Mouse (Mus musculus) T-helper 2 cell (primary cell): Measurements from ENCODE around the gene Pskh1.

Experiments used
- in situ Hi-C: fragments of 300-600 bp; cut with MboI, MseI; formaldehyde crosslinking; loops from one replicate; pipeline ENCODE4 v1.15.1; 2025; ENCODE audit warnings: high pct_unique_total_duplicates

Gene Pskh1

DNA sequence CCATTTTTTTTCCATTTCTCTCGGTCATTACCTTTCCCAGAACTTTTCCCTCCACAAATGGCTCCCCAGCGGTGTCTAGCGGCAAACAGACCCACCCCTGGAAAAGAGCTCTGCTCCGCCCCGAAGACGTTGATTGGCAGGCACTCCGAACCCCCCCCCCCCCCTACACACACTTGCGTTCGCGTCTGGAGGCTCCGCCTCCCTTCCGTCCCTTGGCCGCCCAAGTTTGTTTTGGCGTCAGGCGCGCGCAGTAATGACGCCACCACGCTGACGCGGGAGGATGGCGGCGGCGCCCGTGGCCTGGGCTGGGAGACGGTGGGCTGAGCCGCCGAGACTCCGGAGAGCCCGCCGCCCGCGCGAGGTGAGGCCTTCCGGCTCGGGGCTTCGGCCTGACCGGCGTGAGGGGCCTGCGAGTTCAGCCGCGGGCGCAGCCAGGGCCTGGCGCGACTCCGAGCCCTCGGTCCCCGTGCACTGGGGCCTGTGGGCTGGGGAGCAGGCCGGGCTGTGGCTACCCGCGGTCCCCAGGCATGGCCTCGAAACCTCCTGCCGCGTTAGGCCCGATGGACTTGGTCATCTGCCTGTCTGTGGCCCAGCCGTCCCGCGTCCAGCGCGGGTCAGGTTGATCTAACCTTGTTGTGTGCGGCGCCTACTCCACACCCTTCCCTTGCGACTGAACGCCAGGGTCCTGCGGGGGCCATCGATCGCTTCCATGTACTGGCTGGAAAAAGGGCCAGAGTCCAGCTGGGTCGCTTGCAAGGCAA is at the start of gene Pskh1:
TSS of gene Pskh1 (plus strand) at position 262 of the 761 bp plus-strand sequence.
- in situ Hi-C loops = no loop called here

DNA sequence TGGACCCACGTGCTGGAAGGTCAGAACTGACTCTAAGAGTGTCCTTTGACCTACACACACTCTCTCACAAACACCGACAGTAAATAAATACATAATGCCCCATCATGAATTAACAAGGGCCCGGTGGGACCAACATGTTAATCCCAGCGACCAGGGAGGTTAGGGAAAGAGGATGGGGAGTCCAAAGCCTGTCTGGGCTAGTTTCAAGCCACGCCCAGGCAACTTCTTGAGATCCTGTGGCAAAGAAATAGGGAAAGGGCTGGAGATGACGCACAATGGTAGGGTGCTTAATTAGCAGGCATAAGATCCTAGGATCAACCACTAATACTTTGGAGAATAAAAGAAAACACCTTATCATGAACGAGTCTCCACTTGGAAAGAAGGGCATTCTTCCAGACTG is 49.6 kb upstream of the Pskh1 start:
- in situ Hi-C loops = no loop called here

DNA sequence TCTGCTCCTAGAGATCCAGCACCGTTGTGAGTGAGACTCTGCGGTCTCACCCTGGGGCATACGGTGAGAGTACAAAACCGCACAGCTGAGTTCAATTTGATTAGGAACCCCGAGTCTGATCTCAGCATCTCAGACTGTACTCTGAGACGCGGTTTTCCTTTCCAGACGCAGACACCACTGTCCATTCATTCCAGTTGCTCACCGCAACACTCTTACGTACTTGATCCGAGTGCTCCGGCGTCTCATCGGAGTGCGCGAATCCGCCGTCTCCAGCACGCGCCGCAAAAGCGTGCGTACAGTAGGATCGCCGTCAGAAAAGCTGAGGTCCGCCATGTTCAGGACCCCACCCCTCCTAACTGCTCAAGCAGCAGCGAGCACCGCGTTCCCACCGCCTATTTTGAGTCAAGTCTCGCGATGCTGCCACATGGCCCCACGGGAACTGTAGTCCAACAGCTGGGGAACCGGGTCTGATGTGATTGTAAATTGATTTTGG is 48.5 kb upstream of the Pskh1 start:
- in situ Hi-C loops = no loop called here

DNA sequence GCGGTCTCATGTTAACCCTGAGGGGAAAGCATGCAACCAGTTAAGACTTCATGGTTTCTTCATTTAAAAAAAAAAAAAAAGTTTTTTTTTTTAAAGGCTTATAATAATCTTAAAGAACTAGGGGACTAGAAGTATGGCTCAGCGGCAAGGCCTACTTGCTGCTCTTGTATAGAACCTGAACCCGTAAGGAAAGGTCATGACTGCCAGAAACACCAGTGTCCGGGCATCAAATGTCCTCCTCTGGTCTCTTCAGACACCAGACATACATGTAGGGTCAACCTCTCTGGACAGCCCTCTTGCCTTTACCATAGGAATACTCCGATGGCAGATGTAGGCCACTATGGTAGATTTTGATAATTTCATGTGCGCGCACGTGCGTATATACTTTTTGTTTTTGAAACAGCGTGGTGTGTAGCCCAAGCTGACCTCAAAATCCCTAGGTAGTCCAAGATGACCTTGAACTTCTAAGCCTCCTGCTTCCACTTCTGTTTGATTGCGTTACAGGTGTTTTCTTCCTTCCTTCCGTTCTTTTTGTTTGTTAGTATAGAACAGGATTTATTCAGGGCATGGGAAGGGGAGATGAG is 48.0 kb upstream of the Pskh1 start:
- in situ Hi-C loops = no loop called here

DNA sequence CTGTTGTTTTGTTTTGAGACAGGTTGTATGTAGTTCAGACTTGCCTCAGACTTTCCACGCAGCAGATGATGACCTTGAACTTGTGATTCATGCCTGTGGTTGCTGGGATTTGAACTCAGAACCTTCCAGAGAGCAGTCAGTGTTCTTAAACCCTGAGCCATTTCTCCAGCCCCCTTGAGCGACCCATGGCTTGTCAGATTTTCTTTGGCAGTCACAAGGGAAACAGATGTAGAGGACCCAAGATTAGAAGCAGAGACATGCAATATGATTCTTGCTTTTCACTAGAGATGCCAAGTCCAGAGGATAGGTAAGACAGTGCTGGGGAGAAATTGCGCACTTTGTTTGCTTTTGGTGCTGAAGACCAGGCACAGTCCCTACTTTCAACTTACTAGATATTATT is 47.1 kb upstream of the Pskh1 start, which contains the start of gene Cenpt:
TSS of gene Cenpt (minus strand) at position 101 of the 400 bp plus-strand sequence.
- in situ Hi-C loops = no loop called here

DNA sequence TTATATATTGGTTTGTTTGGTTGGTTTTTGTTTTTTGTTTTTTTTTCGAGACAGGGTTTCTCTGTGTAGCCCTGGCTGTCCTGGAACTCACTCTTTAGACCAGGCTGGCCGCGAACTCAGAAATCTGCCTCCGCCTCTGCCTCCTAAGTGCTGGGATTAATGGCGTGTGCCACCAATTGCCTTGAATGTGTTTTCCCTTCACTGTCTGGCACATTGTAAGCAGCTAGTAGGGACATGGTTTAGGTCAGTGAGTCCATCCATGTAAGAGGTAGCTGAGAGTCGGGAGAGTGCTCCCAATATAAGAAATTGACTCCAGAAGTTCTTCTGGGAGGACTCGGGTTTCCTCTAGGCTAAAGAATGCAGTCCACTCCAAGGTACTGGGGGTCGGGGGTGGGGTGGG is 45.9 kb upstream of the Pskh1 start:
- in situ Hi-C loops = no loop called here

DNA sequence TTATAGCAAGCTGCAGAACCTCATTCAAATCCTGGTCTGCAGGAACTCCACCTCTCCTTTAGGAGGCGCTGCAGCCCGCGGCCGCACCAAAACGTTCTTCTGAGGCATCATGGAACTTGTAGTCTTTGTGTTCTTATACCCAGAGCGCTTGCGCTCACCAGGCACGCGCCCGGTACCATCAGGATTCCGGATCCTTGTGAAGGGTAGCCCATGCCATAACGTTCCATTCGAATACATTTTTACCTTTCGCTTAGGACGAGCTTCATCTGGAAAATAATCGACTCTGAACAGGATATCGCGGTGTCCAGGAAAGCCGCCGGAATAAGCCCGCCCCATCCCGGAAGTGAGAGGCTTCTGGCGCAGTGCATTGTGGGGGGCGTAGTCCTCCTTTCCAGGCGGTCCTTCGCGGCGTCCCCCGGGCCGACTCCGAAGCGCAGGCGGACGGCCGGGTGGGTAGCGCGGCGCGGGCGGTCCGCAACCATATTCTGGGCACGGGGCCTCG is 45.5 kb upstream of the Pskh1 start, which contains the start of gene Thap11:
TSS of gene Thap11 (plus strand) at position 418 of the 502 bp plus-strand sequence.
- in situ Hi-C loops = no loop called here

DNA sequence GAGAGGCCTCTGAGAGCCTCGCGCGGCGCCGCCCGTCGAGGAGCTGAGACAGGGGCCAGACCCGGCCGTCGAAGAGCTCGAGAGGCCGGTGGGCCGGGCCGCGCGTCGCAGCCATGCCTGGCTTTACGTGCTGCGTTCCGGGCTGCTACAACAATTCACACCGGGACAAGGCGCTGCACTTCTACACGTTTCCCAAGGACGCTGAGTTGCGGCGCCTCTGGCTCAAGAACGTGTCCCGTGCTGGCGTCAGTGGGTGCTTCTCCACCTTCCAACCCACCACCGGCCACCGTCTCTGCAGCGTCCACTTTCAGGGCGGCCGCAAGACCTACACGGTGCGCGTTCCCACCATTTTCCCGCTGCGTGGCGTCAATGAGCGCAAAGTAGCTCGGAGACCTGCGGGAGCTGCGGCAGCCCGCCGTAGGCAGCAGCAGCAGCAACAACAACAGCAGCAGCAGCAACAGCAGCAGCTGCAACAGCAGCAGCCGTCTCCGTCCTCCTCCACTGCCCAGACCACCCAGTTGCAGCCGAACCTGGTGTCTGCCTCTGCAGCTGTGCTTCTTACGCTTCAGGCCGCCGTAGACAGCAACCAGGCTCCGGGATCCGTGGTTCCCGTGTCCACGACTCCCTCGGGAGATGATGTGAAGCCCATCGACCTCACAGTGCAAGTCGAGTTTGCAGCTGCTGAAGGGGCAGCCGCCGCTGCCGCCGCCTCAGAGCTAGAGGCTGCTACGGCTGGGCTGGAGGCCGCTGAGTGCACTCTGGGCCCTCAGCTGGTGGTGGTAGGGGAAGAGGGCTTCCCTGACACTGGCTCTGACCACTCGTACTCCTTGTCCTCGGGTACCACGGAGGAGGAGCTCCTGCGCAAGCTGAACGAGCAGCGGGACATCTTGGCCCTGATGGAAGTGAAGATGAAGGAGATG is 44.7 kb upstream of the Pskh1 start:
- in situ Hi-C loops = no loop called here

DNA sequence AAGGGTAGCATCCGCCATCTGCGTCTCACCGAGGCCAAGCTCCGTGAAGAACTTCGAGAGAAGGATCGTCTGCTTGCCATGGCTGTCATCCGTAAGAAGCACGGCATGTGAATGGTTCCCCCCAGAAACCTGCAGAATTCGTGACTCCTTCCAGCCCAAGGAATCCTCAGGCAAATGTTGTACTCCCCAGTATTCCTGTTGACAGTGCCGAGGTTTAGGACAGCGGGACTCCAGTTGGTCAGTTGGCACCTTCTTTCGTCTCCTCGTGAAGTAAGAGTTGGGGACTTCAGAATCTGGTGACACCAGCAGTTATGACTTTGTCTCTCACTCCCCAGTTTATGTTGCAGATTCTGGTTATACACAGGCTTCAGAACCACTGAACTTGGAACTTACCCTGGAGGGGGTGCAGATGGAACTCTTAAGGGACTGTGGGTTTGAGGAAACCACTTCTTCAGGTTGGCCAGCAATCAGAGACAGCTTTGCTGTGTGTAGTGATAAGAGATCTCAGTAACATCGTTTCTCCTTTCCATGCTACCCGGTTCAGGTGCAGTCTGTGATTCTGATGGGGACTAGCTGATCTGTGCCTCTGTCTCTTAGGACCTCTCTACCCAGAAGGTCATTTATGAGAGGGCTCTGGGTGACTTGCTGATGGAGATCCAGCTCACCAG is 43.9 kb upstream of the Pskh1 start:
- in situ Hi-C loops = no loop called here

DNA sequence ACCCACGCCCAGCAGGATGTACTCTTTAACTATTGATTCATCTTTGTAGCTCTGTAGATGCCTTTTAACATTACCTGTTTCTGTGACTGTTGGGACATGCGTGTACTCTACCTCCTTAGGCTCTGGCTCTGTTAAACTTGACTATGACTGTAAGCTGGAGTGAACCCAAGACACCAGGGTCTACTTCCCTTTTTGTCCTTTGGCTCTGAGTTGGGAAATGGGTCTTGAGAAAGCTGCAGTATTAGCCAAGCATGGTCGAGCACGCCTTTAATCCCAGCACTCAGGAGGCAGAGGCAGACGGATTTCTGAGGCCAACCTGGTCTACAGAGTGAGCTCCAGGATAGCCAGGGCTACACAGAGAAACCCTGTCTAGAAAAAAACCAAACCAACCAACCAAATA is 41.7 kb upstream of the Pskh1 start:
- in situ Hi-C loops = no loop called here

DNA sequence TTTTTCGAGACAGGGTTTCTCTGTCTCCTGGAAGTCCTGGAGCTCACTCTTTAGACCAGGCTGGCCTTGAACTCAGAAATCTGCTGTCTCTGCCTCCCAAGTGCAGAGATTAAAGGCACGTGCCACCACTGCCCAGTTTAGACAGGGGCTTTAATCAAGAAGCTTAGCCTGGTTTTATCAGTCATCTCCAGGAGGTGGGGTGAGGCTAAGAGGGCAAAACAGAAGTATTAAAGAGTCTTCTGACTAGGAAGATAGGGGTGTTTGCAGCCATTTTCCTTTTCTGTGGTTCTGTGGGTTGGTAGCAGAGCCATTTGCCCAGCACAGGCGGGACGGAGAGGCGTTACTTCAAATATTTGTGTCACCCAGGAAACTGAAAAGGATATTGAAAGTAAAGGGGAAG is 40.9 kb upstream of the Pskh1 start:
- in situ Hi-C loops = no loop called here

DNA sequence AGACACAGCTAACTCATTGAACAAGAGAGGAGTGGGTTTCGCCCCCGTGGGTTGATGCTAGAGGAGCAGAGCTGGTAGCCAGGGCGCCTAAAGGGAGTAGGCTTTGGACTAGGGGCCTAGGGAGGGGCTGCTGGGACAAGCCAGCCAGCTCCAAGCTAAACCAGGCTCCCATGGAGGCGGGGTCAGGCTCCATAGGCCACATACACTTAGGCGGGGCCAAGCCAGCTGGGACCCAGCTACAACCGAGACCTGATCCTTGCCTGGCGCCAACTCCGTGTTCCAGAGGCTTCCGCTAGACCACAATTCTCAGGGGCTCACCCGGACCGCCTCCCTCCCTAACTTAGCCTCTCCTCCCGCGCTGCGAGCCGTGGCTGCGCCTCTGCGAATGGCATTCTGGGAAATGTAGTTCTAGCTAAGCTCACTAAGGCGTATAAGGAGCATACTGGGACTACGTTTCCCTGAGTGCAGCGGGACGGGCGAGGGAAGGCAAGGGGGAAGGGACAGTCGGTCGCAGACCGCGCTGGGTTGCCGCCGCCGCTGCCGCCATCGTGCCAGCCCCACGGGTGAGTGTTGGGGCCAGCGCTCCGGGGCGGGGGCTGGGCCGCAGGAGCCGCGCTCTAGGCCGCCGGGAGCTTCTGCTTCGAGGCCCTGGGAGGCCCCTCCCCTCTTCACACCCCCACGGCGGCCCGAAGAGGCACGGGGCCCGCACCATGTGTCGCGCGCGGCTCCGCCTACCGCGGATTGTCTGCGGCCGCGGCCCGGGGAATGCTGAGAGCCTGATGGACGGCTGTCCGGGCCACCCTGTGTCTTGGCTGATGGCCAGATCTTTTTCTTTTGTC is 39.9 kb upstream of the Pskh1 start, which contains the start of gene Nutf2:
TSS of gene Nutf2 (plus strand) at position 438 of the 839 bp plus-strand sequence.
- in situ Hi-C loops = loop anchor here (5.0 kb wide), 1 partner anchor 33 kb away; the partner anchor contains the start of genes Ranbp10 and Tsnaxip1

DNA sequence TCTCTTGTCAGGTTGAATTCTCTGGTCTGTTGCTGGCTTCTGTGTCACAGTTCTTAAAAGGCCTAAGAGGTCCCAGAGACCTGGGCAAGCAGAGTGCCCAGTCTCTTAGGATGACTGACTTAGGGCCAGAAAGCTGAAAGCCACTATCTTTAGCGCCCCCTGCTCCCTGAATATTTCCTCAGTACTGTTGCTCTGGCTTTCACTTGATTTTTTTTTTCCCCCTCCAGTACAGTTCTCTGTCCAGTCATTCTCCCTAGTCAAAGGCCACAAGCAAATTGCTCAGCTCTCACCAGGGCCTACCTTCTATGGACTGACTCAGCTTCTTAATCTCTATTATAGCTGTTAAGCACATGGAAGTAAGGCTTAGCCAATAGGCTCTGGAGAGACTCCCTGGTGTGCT is 38.3 kb upstream of the Pskh1 start:
- in situ Hi-C loops = loop anchor here (5.0 kb wide), 1 partner anchor 35 kb away; the partner anchor contains the start of genes Ranbp10 and Tsnaxip1

DNA sequence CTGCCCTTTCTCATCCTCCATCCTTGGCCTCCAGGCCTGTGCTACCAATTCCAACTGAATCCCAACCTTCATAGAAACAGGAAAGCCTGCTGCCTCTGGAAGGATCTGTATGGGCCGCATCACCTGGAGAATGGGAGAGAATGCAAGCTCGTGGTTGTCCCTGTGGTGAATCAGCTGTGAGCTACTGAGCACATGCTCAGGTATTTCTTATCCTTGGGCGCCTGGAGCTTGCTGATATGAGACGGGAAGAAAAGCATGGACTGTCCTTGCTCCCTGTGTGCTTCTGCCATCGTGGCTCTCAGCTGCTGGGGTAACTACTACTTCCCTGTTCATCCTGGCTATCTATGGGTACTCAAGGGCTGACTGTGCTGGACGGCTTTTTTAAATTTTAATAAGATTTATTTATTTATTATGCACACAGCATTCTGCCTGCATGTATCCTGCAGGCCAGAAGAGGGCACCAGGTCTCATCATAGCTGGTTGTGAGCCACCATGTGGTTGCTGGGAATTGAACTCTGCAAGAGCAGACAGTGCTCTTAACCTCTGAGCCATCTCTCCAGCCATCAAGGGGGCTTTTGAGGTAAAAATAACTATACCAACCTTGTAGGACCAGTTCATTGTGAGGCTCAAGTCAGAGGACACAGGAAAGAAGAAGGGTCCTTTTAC is 33.7 kb upstream of the Pskh1 start:
- in situ Hi-C loops = no loop called here

DNA sequence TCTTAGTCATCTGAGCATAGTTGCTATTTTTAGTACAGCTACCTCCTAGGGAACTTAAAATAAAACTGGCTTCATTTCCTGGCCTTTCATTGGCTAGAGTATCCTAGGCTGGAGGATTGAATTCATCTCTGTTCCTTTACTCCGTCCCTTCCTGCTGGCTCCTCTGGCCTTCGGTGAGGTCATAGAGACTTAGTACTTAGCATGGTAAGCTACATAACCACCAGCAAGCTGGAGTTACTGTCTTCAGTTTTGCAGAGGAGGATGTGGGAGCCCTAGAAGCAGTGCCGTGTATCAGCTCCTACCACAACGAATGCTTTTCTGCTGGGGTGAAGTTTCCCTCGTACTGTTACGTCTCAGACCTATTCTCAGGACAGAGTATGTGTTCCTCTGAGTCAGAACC is 25.9 kb upstream of the Pskh1 start:
- in situ Hi-C loops = no loop called here

DNA sequence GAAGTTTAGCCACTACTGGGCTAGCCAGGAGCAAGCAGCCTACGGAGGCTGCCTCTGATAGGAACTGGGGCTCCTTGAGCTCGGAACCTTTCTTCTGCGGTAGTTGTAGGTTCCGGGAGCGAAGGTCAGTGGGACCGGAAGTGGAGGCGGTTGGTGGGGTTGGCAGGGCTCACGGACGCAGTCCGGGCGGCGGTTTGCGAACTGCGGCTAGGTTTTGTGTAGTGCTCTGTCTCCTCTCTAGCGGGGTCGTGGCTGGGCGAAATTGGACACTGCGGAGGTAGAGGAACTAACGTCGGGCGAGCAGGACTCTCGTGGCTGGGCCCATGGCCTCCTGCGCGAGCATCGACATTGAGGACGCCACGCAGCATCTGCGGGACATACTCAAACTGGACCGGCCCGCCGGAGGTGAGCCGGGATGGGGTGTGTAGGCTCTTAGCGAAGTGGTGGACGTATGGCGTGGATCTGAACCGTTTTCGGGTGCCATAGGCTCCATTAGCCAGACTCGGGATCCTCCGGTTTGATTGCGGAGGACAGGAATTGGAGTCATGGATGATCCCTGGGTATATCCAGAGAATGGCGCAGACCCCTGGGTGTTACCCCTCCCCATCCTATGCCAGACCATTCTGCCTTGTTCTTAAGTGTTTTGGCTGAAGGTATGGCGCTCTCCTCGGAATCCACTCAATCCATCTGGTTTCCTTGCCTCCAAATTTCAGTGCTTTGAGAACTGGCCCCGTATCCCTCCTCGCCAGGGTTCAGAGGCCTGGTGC is 19.3 kb upstream of the Pskh1 start, which contains the start of gene Edc4:
TSS of gene Edc4 (plus strand) at position 128 of the 767 bp plus-strand sequence.
- in situ Hi-C loops = no loop called here

DNA sequence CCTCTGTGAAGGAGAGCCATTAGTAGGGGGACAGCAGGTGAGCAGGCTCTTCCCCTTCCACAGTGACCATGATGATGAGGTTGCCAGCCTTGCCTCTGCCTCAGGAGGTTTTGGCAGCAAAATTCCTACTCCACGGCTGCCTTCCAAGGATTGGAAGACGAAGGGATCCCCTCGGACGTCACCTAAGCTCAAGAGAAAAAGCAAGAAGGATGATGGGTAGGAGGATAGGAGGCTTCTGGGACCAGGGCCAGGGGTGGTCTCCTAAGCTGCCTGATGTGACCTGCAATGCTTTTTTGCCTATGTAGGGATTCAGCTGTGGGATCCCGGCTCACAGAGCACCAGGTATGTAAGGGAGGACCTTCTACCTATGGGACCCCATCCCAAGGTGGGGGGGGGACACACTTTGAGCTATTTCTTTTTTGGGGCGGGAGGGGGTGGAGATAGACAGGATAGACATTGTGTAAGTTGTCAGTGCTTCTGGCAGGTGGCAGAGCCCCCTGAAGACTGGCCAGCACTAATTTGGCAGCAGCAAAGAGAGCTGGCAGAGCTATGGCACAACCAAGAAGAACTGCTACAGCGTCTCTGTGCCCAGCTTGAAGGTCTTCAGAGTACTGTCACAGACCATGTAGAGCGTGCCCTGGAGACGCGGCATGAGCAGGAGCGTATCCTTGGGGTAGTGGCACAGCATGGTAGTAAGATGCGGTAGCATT is 10.3 kb upstream of the Pskh1 start:
- in situ Hi-C loops = loop anchor here (5.0 kb wide), 1 partner anchor 37 kb away; no protein-coding TSS in a partner anchor

DNA sequence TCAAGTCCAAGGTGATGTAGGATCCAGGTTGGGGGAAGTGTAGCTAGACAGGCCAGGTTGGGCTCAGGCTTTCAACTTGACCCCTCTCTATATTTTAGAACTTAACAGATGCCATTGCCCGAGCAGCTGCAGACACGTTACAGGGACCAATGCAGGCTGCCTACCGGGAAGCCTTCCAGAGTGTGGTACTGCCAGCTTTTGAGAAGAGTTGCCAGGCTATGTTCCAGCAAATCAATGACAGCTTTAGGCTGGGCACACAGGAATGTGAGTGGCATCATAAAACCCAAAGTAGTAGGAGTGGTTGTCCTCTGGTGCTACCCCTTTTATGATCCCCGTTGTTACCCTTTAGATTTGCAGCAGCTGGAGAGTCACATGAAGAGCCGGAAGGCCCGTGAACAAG is 9.4 kb upstream of the Pskh1 start:
- in situ Hi-C loops = loop anchor here (5.0 kb wide), 1 partner anchor 36 kb away; no protein-coding TSS in a partner anchor
